Mouse (Mus musculus): ENCODE results near the gene Myh14. TPM values are rescaled to one million over a fixed set of nuclear protein-coding genes. Genes with fewer than 3 reads are reported as not detected.

The Myh14 gene
- polyA plus RNA-seq, 1 experiment = 0.02 TPM

DNA sequence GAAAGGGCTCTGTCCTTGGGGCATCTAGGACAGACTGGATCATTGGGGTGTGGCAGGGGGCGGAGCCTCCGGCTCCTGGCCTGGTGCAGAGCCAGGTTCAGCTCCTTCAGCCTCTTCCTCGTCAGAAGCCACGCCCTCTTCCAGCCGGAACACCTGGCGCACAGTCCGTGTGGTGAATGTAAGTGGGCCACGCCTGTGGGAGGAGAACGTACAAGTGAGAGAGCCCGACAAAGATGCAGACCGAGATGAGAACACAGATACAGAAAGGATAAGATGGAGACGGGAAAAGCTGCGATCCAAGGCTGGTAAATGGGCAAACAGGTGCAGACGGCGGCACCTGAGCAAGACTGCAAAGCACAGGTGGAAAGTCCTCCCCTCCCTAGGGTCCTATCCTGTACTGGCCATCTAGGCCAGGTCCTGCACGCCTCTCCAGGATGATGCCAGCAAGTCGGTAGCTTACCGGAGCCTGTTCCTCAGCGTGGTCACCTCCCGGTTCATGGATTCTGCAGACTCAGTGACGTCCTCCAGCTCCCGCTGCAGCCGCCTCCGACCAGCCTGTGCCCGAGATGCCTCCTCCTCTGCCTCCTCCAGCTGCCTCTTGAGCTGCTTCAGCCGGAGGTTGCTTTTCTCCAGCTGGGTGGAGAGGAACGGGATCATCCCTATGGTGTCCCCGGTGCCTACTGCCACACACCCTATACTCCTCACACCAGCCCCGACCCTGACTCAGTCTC is 64.3 kb downstream of the Myh14 start:
- peaks cover 92% of the 10 kb centered on the region for H3K27me3 ChIP-seq (replicated peaks)

GRCm38 (mm10) chr7:44605436-44605835 is 65.2 kb downstream of the Myh14 start:
- Histone ChIP-seq H3K36me3 (replicated peaks; ENCODE audit: low read length) (no peaks in the 10 kb centered on the region), H3K9me3 (no peaks in the 10 kb centered on the region), H3K4me3 (replicated peaks) (no peak overlapping the region), H3K4me1 (peaks cover 3% of the 10 kb centered on the region; the same call in 1 of the 2 replicates), H3K27me3 (replicated peaks) (peaks cover 92% of the 10 kb centered on the region)
- TF ChIP-seq FLI1 (IDR thresholded peaks at IDR 0.05; ENCODE audit: low read length) (no peak), GATA1 (IDR thresholded peaks at IDR 0.05; ENCODE audit: borderline replicate concordance, low read length) (no peak)

More for the DNA sequence above, 64.3 kb downstream of the Myh14 start:
- no peak for TF ChIP-seq GATA1 (IDR thresholded peaks at IDR 0.05; ENCODE audit: borderline replicate concordance, low read length)
- no peak for TF ChIP-seq FLI1 (IDR thresholded peaks at IDR 0.05; ENCODE audit: low read length)
- Histone ChIP-seq H3K36me3 (replicated peaks; ENCODE audit: low read length) (no peaks in the 10 kb centered on the region), H3K4me1 (peaks cover 3% of the 10 kb centered on the region; the same call in 1 of the 2 replicates), H3K4me3 (replicated peaks) (no peak overlapping the region), H3K9me3 (no peaks in the 10 kb centered on the region)

DNA sequence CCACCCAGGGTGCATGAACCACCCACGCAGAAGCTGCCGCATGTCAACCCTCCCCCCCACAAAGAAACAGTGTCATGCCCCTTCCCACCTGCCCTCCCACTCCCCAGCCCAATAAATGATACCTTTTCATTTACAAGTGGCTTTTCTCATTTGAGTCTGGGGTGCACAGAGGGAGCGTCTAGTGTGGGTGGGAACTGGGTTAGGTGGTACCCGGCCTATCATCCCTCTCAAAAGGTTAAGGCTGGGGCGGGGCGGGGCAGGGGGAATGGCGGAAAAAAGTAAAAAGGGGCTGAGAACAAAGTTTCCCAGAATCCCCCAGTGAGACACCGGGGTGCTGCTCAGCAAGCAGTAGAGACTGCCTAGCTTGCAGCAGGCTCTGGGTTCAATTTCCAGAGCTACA is 66.0 kb downstream of the Myh14 start:
- Histone ChIP-seq H3K9me3 (no peaks in the 10 kb centered on the region), H3K27me3 (replicated peaks) (peaks cover 98% of the 10 kb centered on the region)
- no peak for TF ChIP-seq GATA1 (IDR thresholded peaks at IDR 0.05; ENCODE audit: borderline replicate concordance, low read length)
- TF ChIP-seq FLI1 (IDR thresholded peaks at IDR 0.05; ENCODE audit: low read length) = no peak

DNA sequence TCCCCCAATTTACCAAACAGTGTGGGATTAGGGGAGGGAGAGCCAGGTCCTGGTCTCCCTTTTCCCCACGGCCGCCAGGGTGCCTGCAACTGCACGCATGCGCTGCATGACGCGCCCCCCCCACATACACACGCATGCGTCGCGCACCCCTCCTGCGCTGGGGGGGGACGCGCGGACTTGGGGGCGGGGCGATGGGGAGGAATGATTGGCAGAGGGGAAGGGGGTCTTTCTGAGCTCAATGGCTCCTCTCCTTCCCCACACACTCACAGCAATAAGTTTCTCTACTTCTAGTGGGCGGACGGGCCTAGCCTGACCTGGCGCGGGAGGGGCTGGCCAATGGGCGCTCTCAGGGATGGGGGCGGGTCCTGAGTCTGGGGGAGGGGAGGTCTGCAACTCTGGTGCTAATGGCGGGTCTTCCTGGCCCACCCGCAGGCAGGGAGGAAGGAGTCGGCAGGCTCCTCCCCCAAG is 66.5 kb downstream of the Myh14 start:
- Histone ChIP-seq H3K4me3 (replicated peaks) (peak overlapping the region; percentile 59), H3K4me1 (peaks cover 3% of the 10 kb centered on the region; the same call in 1 of the 2 replicates), H3K9me3 (no peaks in the 10 kb centered on the region), H3K27me3 (replicated peaks) (peaks cover 99% of the 10 kb centered on the region), H3K36me3 (replicated peaks; ENCODE audit: low read length) (no peaks in the 10 kb centered on the region)
- TF ChIP-seq FLI1 (IDR thresholded peaks at IDR 0.05; ENCODE audit: low read length) = no peak
- no peak for TF ChIP-seq GATA1 (IDR thresholded peaks at IDR 0.05; ENCODE audit: borderline replicate concordance, low read length)

More for the DNA sequence above, 66.0 kb downstream of the Myh14 start:
- H3K4me1 ChIP-seq = peaks cover 3% of the 10 kb centered on the region; the same call in 1 of the 2 replicates
- no peak overlapping the region for H3K4me3 ChIP-seq (replicated peaks)
- no peaks in the 10 kb centered on the region for H3K36me3 ChIP-seq (replicated peaks; ENCODE audit: low read length)

- Histone ChIP-seq H3K4me1 (peaks cover 3% of the 10 kb centered on the region; the same call in 1 of the 2 replicates), H3K9me3 (no peaks in the 10 kb centered on the region), H3K36me3 (replicated peaks; ENCODE audit: low read length) (no peaks in the 10 kb centered on the region), H3K4me3 (replicated peaks) (no peak overlapping the region), H3K27me3 (replicated peaks) (peaks cover 98% of the 10 kb centered on the region)
- TF ChIP-seq FLI1 (IDR thresholded peaks at IDR 0.05; ENCODE audit: low read length) = no peak
- TF ChIP-seq GATA1 (IDR thresholded peaks at IDR 0.05; ENCODE audit: borderline replicate concordance, low read length) = no peak
Observed at GRCm38 (mm10) chr7:44603186-44603855, 67.3 kb downstream of the Myh14 start.

- no peak for TF ChIP-seq FLI1 (IDR thresholded peaks at IDR 0.05; ENCODE audit: low read length)
- TF ChIP-seq GATA1 (IDR thresholded peaks at IDR 0.05; ENCODE audit: borderline replicate concordance, low read length) = no peak
- Histone ChIP-seq H3K27me3 (replicated peaks) (peaks cover 97% of the 10 kb centered on the region), H3K9me3 (no peaks in the 10 kb centered on the region), H3K36me3 (replicated peaks; ENCODE audit: low read length) (no peaks in the 10 kb centered on the region), H3K4me3 (replicated peaks) (no peak overlapping the region), H3K4me1 (peaks cover 3% of the 10 kb centered on the region; the same call in 1 of the 2 replicates)
Observed at GRCm38 (mm10) chr7:44602443-44602842, 68.2 kb downstream of the Myh14 start.

GRCm38 (mm10) chr7:44601646-44602045 is 69.0 kb downstream of the Myh14 start:
- TF ChIP-seq GATA1 (IDR thresholded peaks at IDR 0.05; ENCODE audit: borderline replicate concordance, low read length) = no peak
- H3K9me3 ChIP-seq = no peaks in the 10 kb centered on the region
- no peak overlapping the region for H3K4me3 ChIP-seq (replicated peaks)
- no peaks in the 10 kb centered on the region for H3K36me3 ChIP-seq (replicated peaks; ENCODE audit: low read length)
- peaks cover 92% of the 10 kb centered on the region for H3K27me3 ChIP-seq (replicated peaks)
- H3K4me1 ChIP-seq = peaks cover 3% of the 10 kb centered on the region; the same call in 1 of the 2 replicates

GRCm38 (mm10) chr7:44600691-44601262 is 69.9 kb downstream of the Myh14 start:
- Histone ChIP-seq H3K9me3 (no peaks in the 10 kb centered on the region), H3K4me1 (peaks cover 3% of the 10 kb centered on the region; the same call in 1 of the 2 replicates), H3K36me3 (replicated peaks; ENCODE audit: low read length) (no peaks in the 10 kb centered on the region), H3K4me3 (replicated peaks) (no peak overlapping the region), H3K27me3 (replicated peaks) (peaks cover 87% of the 10 kb centered on the region)
- TF ChIP-seq GATA1 (IDR thresholded peaks at IDR 0.05; ENCODE audit: borderline replicate concordance, low read length) (no peak), FLI1 (IDR thresholded peaks at IDR 0.05; ENCODE audit: low read length) (no peak)

- no peak for TF ChIP-seq GATA1 (IDR thresholded peaks at IDR 0.05; ENCODE audit: borderline replicate concordance, low read length)
- TF ChIP-seq FLI1 (IDR thresholded peaks at IDR 0.05; ENCODE audit: low read length) = no peak
- Histone ChIP-seq H3K4me1 (peaks cover 7% of the 10 kb centered on the region), H3K27me3 (replicated peaks) (peaks cover 83% of the 10 kb centered on the region), H3K36me3 (replicated peaks; ENCODE audit: low read length) (no peaks in the 10 kb centered on the region), H3K4me3 (replicated peaks) (no peak overlapping the region), H3K9me3 (peaks cover 4% of the 10 kb centered on the region)
Observed at GRCm38 (mm10) chr7:44598336-44598735, 72.3 kb downstream of the Myh14 start.

All from megakaryocyte, embryonic 14.5 days (primary cell).